Mouse (Mus musculus) heart, embryonic 14.5 days (tissue): ENCODE measurements around the gene Mtch1. TPM values are rescaled to one million over a fixed set of nuclear protein-coding genes. Genes with fewer than 3 reads are reported as not detected.
"Not testable (repeated sequence)": the region's sequence is repeated elsewhere in the genome, so short reads cannot be mapped to it uniquely, and the experiment has no call there.

ENCODE experiments used
- ATAC-seq: fragments of 200-750 bp; cut with Nextera tagmentation; 2 replicates; pipeline ENCODE4 v1.8.0; 2017; ENCODE audit warnings: low read depth, moderate TSS enrichment; ENCODE audit not compliant: insufficient number of reproducible peaks, insufficient read depth, low FRiP score
- H3K27ac ChIP-seq, 2 experiments: fragments of 200-500 bp in 1 of 2; fragments of 300-500 bp in 1 of 2; sonication (generic) in 1 of 2; replicated peaks in 1 of 2; 2 replicates each; pipeline ENCODE4 v1.5.1; 2012 to 2014; ENCODE audit warnings: low read depth in 2 of 2, low read length in 2 of 2, control low read depth in 1 of 2, mild to moderate bottlenecking in 1 of 2, mixed read lengths in 1 of 2; ENCODE audit not compliant: control insufficient read depth in 1 of 2, insufficient read depth in 1 of 2
- H3K27me3 ChIP-seq: fragments of 300-500 bp; sonication (generic); 2 replicates; pipeline ENCODE4 v1.6.1; 2014; ENCODE audit warnings: mild to moderate bottlenecking, low read length, control low read depth; ENCODE audit not compliant: control insufficient read depth, insufficient read depth
- H3K36me3 ChIP-seq: fragments of 300-500 bp; sonication (generic); 2 replicates; pipeline ENCODE4 v1.6.1; 2014; ENCODE audit warnings: mild to moderate bottlenecking, control low read depth, low read length, mixed read lengths; ENCODE audit not compliant: control insufficient read depth, insufficient read depth
- H3K4me1 ChIP-seq, 2 experiments: fragments of 200-500 bp in 1 of 2; fragments of 300-500 bp in 1 of 2; sonication (generic) in 1 of 2; 2 replicates each; pipeline ENCODE4 v1.6.1; 2012 to 2014; ENCODE audit warnings: low read length in 2 of 2, control low read depth in 1 of 2, mixed read lengths in 1 of 2; ENCODE audit not compliant: control insufficient read depth in 2 of 2, insufficient read depth in 2 of 2
- H3K4me2 ChIP-seq: fragments of 300-500 bp; sonication (generic); 2 replicates; pipeline ENCODE4 v1.6.1; 2014; ENCODE audit warnings: mild to moderate bottlenecking, low read length
- H3K4me3 ChIP-seq, 2 experiments: fragments of 200-500 bp in 1 of 2; fragments of 300-500 bp in 1 of 2; sonication (generic) in 1 of 2; 2 replicates each; pipeline ENCODE4 v1.5.1; 2012 to 2014; ENCODE audit warnings: low read length in 2 of 2, mild to moderate bottlenecking in 2 of 2, control low read depth in 1 of 2, low read depth in 1 of 2, moderate library complexity in 1 of 2; ENCODE audit not compliant: control insufficient read depth in 1 of 2, insufficient read depth in 1 of 2
- H3K9ac ChIP-seq: fragments of 300-500 bp; sonication (generic); 2 replicates; pipeline ENCODE4 v1.6.1; 2014; ENCODE audit warnings: mild to moderate bottlenecking, low read length
- H3K9me3 ChIP-seq: fragments of 300-500 bp; sonication (generic); 2 replicates; pipeline ENCODE4 v1.6.1; 2016; ENCODE audit warnings: low read length, control low read depth; ENCODE audit not compliant: control insufficient read depth
- WGBS: fragments of 180-500 bp; shearing (Covaris S2); extraction: QIAGEN DNeasy Blood & Tissue Kit; methylation state at CpG from one replicate; pipeline ENCODE4 v1.1.7; 2014; 5-methylcytosine and 5-hydroxymethylcytosine counted together
- polyA plus RNA-seq: library from polyadenylated mRNA; unstranded; fragments of >200 nt; fragmentation: Nextera tagmentation; extraction: Ambion mirVana; gene quantifications from 2 replicates; pipeline ENCODE4 v1.2.1, GENCODE M21; 2014

Mtch1 gene
- polyA plus RNA-seq, 1 experiment from 2014 or later: 368 TPM

DNA sequence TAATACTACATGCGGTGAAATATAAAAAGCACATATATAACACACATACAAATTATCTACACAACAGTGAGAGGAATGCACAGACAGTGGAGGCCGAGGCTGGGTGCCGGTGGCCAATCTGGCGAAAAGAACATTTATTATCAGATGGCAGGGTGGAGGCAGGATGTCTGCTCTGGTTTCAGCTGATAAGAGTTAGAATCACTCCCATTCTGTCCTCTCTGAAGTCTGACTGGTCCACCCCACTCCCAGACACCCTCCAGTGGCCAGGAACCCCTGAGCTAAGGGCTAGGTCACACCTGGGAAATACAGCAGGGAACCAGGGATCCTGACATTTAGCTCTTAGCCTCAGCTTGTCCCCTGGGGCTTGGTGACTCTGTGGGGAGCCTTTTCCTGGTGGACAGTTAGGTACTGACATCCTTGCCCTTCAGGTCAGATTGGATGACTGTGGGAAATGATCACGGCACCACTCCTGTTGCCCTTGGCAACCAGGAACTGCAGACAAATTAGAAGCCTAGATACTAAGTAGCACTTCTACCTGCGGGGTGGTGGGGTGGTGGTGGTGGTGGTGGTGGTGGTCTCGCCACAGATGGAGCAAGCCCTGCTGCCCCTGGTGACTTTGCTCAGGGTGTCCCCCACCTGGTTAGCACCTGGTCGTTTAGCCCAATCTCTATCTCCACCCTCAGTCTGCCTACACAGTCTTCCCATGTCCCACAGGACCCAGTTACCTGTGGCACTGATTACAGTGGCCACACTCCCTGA is 27.7 kb downstream of the Mtch1 start:
- Histone ChIP-seq H3K27me3 (peaks cover 23% of the 10 kb centered on the region), H3K4me1 (peaks cover 11 to 12% of the 10 kb centered on the region in 2 experiments), H3K9ac (no peak overlapping the region), H3K4me2 (no peak overlapping the region), H3K9me3 (no peaks in the 10 kb centered on the region), H3K36me3 (no peaks in the 10 kb centered on the region), H3K4me3 (no peak overlapping the region), H3K27ac (no peak overlapping the region)
- 54% methylated on average over 8 of the region's 8 CpGs for WGBS
- ATAC-seq: no peak

DNA sequence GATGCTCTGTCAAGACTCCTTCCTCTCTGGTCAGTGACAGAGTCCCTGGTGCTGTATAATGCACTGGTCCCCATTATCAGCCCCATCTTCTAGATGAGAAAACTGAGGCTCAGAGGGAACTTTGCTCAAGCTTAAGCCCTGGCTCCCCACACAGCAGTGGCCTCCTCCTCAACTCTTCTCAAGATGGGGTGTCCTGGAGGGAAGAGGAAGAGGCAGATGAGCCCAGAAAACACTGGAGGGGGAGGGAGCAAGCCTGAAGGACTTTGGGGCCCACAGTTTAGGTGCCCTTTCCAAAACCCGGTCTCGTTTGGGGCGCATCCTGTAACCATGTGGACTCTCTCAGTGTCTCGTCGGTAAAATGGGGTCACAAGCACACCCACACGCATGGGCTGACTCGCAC is 28.3 kb downstream of the Mtch1 start:
- Histone ChIP-seq H3K4me1 (peaks cover 11 to 12% of the 10 kb centered on the region in 2 experiments), H3K27ac (no peak overlapping the region), H3K4me3 (no peak overlapping the region), H3K9ac (no peak overlapping the region), H3K9me3 (no peaks in the 10 kb centered on the region), H3K4me2 (no peak overlapping the region), H3K36me3 (no peaks in the 10 kb centered on the region), H3K27me3 (peaks cover 23% of the 10 kb centered on the region)
- WGBS: 75% methylated on average over 7 of the region's 7 CpGs
- no peak for ATAC-seq

DNA sequence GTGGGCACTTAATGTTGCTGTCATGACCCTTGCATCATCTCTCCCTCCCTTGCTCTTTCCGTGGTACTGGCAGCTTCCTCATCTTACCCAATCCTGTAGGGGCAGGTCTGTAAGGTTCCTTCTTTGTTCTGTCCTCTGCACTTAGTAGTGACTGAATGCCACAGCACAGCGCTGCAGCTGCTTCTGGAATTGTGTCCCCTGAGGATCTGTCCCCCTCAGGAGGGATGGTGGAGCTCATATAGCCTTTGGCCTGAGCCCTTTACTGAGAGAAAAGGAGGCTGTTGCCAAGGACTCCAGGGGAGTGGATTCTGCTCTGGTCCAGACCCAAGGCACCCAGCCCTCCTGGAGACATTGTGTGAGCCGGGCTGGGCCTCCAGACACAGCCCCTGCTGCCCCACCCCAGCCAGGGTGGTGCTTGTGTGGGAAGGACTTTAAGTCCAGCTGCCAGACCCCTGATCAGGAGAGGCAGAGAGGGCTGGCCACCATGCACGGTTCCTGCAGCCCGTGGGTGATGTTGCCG is 28.9 kb downstream of the Mtch1 start:
- peaks cover 23% of the 10 kb centered on the region for H3K27me3 ChIP-seq
- no peak overlapping the region for H3K27ac ChIP-seq
- WGBS: 52% methylated on average over 6 of the region's 6 CpGs
- H3K4me3 ChIP-seq: no peak overlapping the region
- H3K4me1 ChIP-seq: peaks cover 11 to 12% of the 10 kb centered on the region in 2 experiments
- no peak for ATAC-seq
- no peaks in the 10 kb centered on the region for H3K9me3 ChIP-seq
- no peak overlapping the region; the same call in 1 of the 2 replicates for H3K9ac ChIP-seq
- no peak overlapping the region for H3K4me2 ChIP-seq
- no peaks in the 10 kb centered on the region for H3K36me3 ChIP-seq

DNA sequence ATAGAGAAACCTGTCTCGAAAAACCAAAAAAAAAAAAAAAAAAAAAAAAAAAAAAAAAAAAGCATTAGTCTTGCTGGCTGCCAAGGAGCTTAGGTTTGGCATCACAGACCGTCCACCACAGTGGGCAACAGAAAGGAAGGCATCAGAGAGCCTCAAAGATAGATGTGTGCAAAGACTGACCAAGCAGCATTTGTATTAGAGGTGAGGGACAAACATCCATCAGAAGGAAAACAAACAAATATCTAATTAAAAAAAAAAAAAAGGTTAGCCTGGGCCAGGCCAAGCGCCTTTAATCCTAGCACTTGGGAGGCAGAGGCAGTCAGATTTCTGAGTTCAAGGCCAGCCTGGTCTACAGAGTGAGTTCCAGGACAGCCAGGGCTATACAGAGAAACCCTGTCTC is 30.4 kb downstream of the Mtch1 start, which contains the start of gene Pi16:
Pi16 (plus strand) TSS at position 301 of the 400 bp plus-strand sequence.
- ATAC-seq, H3K9ac ChIP-seq, H3K4me2 ChIP-seq, H3K4me3 ChIP-seq, H3K4me1 ChIP-seq, H3K9me3 ChIP-seq, H3K36me3 ChIP-seq: not testable (repeated sequence)
- Histone ChIP-seq H3K27ac (peak within 1 kb of the TSS; percentile 68 to 69), H3K27me3 (peaks cover 17% of the 10 kb centered on the region)
- 90% methylated on average over 3 of the region's 3 CpGs for WGBS

DNA sequence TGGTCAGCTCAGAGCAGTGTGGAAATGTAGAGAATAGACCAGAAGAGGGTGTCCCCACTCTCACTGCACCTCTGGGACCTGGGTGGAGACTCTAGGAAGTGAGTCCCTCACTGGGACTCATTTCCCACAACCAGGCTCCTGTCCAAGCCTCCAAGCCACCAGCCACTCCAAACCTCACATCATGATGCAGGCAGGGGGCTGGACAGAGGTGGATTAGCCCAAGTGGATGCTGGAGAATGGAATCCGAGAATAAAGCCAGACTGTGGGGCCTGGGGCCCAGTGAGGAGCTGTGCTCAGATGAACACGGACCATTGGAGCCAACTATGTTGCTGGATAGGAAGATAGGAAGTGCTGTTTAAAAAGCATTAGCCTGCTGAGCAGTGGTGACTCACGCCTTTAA is 30.8 kb downstream of the Mtch1 start:
- no peak for ATAC-seq
- 50% methylated on average over 3 of the region's 3 CpGs for WGBS
- no peak overlapping the region for H3K4me3 ChIP-seq
- H3K27ac ChIP-seq: peak overlapping the region; percentile 68 to 69; a peak in 3 of 4 replicates
- no peaks in the 10 kb centered on the region for H3K36me3 ChIP-seq
- H3K9ac ChIP-seq: no peak overlapping the region
- peaks cover 2 to 4% of the 10 kb centered on the region in 2 experiments; a peak in 2 of 4 replicates for H3K4me1 ChIP-seq
- peaks cover 12% of the 10 kb centered on the region for H3K27me3 ChIP-seq
- H3K9me3 ChIP-seq: peaks cover 4% of the 10 kb centered on the region; the same call in 1 of the 2 replicates
- no peak overlapping the region for H3K4me2 ChIP-seq

DNA sequence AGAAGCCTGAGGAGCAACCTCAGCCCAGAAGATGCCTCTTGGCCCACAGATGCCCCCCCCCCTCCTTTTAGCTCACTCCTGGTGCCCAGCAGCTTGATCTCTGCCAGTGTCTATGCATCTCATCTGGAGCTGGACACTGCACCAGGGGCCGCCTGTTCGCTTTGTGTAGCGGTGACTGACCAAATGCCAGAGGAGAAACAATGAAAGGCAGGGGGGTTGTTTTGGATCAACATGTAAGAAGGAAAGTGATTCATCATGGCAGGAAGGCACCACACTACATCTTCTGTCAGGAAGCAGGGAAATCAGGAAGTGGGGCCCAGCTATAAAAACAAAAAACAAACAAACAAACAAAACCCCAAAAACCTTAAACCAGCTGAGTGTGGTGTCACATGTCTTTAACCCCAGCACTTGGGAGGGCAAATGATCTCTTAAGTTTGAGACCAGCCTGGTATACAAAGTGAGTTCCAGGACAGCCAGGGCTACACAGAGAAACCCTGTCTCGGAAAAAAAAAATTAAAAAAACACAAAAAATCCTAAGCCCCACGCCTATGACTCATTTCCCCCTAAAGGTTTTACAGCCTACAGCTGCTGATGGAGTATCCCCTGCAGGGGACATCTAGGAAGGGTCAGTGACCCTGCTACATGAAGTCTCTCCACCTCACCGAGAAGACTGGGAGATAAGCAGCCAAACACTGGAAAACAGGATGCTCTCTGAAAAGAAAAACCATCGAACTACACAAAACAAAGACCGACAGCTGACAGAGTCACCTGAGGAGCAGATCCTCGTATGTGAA is 31.9 kb downstream of the Mtch1 start:
- no peak for ATAC-seq
- Histone ChIP-seq H3K4me1 (peaks cover 0 to 4% of the 10 kb centered on the region in 2 experiments; a peak in 1 of 4 replicates), H3K9me3 (peaks cover 4% of the 10 kb centered on the region; the same call in 1 of the 2 replicates), H3K4me2 (no peak overlapping the region), H3K36me3 (no peaks in the 10 kb centered on the region), H3K4me3 (no peak overlapping the region), H3K27ac (peak overlapping the region; percentile 68 to 69), H3K27me3 (0 out of 2 replicates have a peak, but pooled peaks cover 2% of the 10 kb centered on the region), H3K9ac (no peak overlapping the region)
- 48% methylated on average over 9 of the region's 9 CpGs for WGBS

DNA sequence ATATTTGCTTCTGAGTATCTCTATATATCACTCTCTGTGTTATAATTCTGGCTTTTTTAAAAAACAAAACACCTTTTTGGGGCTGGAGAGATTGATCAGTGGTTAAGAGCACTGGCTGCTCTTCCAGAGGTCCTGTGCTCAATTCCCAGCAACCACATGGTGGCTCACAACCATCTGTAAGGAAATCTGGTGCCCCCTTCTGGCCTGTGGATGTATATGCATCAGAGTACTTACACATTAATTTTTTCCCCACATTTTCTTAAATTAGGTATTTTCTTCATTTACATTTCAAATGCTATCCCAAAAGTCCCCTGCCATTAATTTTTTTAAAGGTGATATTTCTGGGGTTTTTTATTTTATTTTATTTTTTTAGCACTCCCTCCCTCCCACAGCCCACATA is 34.4 kb downstream of the Mtch1 start:
- Histone ChIP-seq H3K4me1 (peaks cover 0 to 4% of the 10 kb centered on the region in 2 experiments; a peak in 1 of 4 replicates), H3K4me2 (no peak overlapping the region), H3K36me3 (no peaks in the 10 kb centered on the region), H3K4me3 (no peak overlapping the region), H3K27me3 (no peaks in the 10 kb centered on the region), H3K27ac (no peak overlapping the region), H3K9ac (no peak overlapping the region), H3K9me3 (peaks cover 4% of the 10 kb centered on the region; the same call in 1 of the 2 replicates)
- ATAC-seq: no peak
